Mouse (Mus musculus) testis, adult 2 months (tissue): ENCODE measurements around the gene Eya3. TPM values are rescaled to one million over a fixed set of nuclear protein-coding genes. Genes with fewer than 3 reads are reported as not detected.

ENCODE experiments used
- H3K27ac ChIP-seq: fragments of 200-500 bp; 2 replicates; pipeline ENCODE4 v1.5.1; 2012; ENCODE audit warnings: low read depth, low read length; ENCODE audit not compliant: control insufficient read depth, insufficient read depth
- H3K27me3 ChIP-seq: fragments of 200-500 bp; 2 replicates; pipeline ENCODE4 v1.6.1; 2012; ENCODE audit warnings: mild to moderate bottlenecking, low read length, moderate library complexity; ENCODE audit not compliant: control insufficient read depth, insufficient read depth
- H3K36me3 ChIP-seq: fragments of 200-500 bp; 2 replicates; pipeline ENCODE4 v1.6.1; 2012; ENCODE audit warnings: mild to moderate bottlenecking, low read length; ENCODE audit not compliant: control insufficient read depth, insufficient read depth
- H3K4me1 ChIP-seq: fragments of 200-500 bp; 2 replicates; pipeline ENCODE4 v1.6.1; 2012; ENCODE audit warnings: low read length; ENCODE audit not compliant: control insufficient read depth, insufficient read depth
- H3K4me3 ChIP-seq: fragments of 200-500 bp; 2 replicates; pipeline ENCODE4 v1.5.1; 2012; ENCODE audit warnings: low read depth, mild to moderate bottlenecking, low read length, moderate library complexity, mixed read lengths; ENCODE audit not compliant: control insufficient read depth
- CTCF ChIP-seq: fragments of 200-500 bp; IDR thresholded peaks from 2 replicates; pipeline ENCODE4 v1.5.1; 2012; ENCODE audit warnings: low read depth, mild to moderate bottlenecking, inconsistent platforms, low read length, moderate library complexity; ENCODE audit not compliant: control insufficient read depth, insufficient read depth, insufficient replicate concordance
- POLR2A ChIP-seq: fragments of 200-500 bp; IDR thresholded peaks from 2 replicates; pipeline ENCODE4 v1.6.1; 2012; ENCODE audit warnings: low read depth, mild to moderate bottlenecking, inconsistent platforms, low read length, moderate library complexity; ENCODE audit not compliant: control insufficient read depth
- polyA plus RNA-seq: library from polyadenylated mRNA; depleted of rRNA; stranded (reverse); fragments of >200 nt; gene quantifications from 2 replicates; pipeline ENCODE4 v1.2.3, GENCODE M21; 2012

Eya3 gene
- polyA plus RNA-seq, 1 experiment = 65.2 TPM

DNA sequence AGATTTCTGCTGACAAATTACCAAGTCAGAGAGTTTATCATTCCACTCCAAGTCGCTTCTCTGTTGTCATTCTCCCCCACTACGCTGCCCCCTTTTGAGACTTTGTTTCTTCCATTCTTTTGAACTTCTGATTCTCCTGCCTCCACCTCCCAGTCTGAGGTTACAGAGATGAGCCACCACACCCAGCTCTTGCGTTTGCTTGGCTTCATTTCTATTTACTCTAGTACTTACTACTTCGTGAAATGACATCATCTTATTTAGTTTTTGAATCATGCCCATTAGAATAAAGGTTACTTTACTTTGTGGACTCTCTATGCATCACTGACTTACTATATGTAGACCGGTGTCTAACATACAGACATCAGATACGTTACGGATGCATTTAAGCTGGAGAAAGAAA, 8.7 kb downstream of the Eya3 start:
- Histone ChIP-seq H3K4me3 (no peak overlapping the region), H3K27me3 (no peaks in the 10 kb centered on the region), H3K36me3 (no peaks in the 10 kb centered on the region), H3K27ac (no peak overlapping the region), H3K4me1 (no peaks in the 10 kb centered on the region; the same call in 1 of the 2 replicates)
- TF ChIP-seq CTCF = no peak

GRCm38 (mm10) chr4:132649271-132649999, 10.6 kb downstream of the Eya3 start:
- no peaks in the 10 kb centered on the region for H3K36me3 ChIP-seq
- no peaks in the 10 kb centered on the region; the same call in 1 of the 2 replicates for H3K4me1 ChIP-seq
- H3K4me3 ChIP-seq = no peak overlapping the region
- no peaks in the 10 kb centered on the region for H3K27me3 ChIP-seq
- H3K27ac ChIP-seq = peak overlapping the region; percentile 70; the same call in 1 of the 2 replicates
- no peak for TF ChIP-seq CTCF
- TF ChIP-seq POLR2A = no peak

DNA sequence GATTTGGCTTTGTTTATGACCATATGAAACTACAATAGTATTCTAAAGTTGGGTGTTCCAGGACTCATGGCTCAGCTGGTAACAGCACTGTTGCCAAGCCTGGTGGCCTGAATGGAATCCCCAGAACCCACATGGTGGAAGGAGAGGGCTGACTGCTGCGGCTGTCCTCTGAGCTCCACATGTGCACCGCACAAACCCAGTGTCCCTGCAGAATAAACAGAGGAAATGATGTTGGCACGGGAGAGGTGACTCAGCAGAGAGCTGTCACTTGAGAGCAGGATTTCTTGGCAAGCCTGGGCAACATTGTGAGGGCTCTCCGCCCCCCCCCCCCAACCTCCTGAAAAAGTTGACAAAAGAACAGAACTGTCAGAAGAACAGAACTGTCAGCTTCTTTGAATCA, 14.1 kb downstream of the Eya3 start:
- Histone ChIP-seq H3K4me1 (no peaks in the 10 kb centered on the region; the same call in 1 of the 2 replicates), H3K36me3 (no peaks in the 10 kb centered on the region), H3K27ac (no peak overlapping the region), H3K4me3 (no peak overlapping the region), H3K27me3 (no peaks in the 10 kb centered on the region)
- TF ChIP-seq POLR2A = no peak
- no peak for TF ChIP-seq CTCF

- H3K36me3 ChIP-seq = no peaks in the 10 kb centered on the region
- no peak overlapping the region for H3K27ac ChIP-seq
- H3K4me3 ChIP-seq = no peak overlapping the region
- no peaks in the 10 kb centered on the region; the same call in 1 of the 2 replicates for H3K4me1 ChIP-seq
- no peaks in the 10 kb centered on the region for H3K27me3 ChIP-seq
- TF ChIP-seq POLR2A = no peak
- TF ChIP-seq CTCF = no peak
Observed at GRCm38 (mm10) chr4:132653799-132654198, 15.0 kb downstream of the Eya3 start.

GRCm38 (mm10) chr4:132655290-132655689, 16.5 kb downstream of the Eya3 start:
- Histone ChIP-seq H3K36me3 (no peaks in the 10 kb centered on the region), H3K27ac (no peak overlapping the region), H3K4me3 (no peak overlapping the region), H3K27me3 (no peaks in the 10 kb centered on the region), H3K4me1 (no peaks in the 10 kb centered on the region)
- no peak for TF ChIP-seq CTCF
- TF ChIP-seq POLR2A = no peak

DNA sequence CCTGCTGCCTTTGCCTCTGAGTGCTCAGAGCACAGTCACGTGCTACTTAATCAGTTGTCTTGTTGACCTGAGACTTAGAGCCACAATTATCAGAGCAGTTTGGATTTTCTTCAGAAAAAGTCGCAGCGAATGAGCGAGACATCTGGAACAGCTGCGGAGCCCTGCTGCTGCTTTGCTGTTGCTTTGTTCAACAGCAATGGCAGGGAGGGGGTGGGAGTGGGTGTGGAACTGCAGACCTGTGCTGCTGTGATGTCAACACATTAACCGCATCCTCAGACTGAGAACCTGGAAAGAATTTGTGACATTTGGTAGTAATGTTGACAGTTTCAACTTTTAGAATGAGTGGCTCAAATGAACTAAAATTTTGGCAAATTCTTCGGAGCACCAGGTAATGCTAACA, 20.3 kb downstream of the Eya3 start:
- no peaks in the 10 kb centered on the region for H3K27me3 ChIP-seq
- H3K27ac ChIP-seq = no peak overlapping the region
- no peak for TF ChIP-seq CTCF
- TF ChIP-seq POLR2A = no peak
- no peak overlapping the region for H3K4me3 ChIP-seq
- no peaks in the 10 kb centered on the region for H3K4me1 ChIP-seq
- no peaks in the 10 kb centered on the region for H3K36me3 ChIP-seq

- H3K4me1 ChIP-seq = no peaks in the 10 kb centered on the region
- H3K27ac ChIP-seq = no peak overlapping the region
- no peak for TF ChIP-seq CTCF
- TF ChIP-seq POLR2A = no peak
- peaks cover 4% of the 10 kb centered on the region for H3K36me3 ChIP-seq
- H3K27me3 ChIP-seq = no peaks in the 10 kb centered on the region
- no peak overlapping the region for H3K4me3 ChIP-seq
Observed at GRCm38 (mm10) chr4:132672697-132673096, 33.9 kb downstream of the Eya3 start.

DNA sequence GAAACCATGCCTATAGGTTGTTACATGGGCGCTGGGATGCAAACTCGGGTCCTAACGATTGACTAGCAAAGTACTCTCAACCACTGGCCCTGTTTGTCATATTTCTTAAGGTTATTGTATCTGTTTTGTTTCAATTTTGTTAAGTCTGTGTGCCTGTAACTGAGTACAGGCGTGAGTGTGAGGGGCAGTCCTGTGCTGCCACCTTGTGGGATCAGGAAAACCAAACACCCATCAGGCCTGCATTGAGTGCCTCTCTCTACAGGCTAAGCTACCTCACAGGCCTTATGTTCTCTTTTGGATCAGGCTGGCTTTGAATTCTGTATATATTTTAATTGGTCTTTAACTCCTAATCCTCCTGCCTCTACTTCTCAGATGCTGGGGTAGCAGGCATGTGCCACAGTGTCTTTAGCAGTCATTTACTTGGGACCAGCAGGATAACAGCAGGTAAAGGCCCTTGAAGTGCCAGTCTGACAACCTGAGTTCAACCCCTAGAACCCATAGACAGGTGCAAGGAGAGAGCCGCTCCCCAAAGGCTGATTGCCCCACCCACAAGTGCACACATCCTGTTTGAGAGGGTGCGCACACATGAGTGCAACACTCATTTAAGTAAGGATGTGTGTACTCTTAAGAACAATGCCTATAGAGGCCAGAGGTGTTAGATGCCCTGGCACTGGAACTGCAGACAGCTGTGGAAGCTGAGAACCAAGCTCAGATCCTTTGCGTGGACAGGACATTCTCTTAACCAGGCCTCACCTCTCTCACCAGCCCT, 38.2 kb downstream of the Eya3 start:
- no peak overlapping the region for H3K4me3 ChIP-seq
- no peak overlapping the region for H3K27ac ChIP-seq
- H3K27me3 ChIP-seq = no peaks in the 10 kb centered on the region
- TF ChIP-seq POLR2A (no peak), CTCF (peak; percentile 59; the same call in 1 of the 2 replicates)
- H3K4me1 ChIP-seq = no peaks in the 10 kb centered on the region
- H3K36me3 ChIP-seq = peaks cover 4% of the 10 kb centered on the region
